Mouse (Mus musculus): ENCODE data around the gene Mrps18c.

DNA sequence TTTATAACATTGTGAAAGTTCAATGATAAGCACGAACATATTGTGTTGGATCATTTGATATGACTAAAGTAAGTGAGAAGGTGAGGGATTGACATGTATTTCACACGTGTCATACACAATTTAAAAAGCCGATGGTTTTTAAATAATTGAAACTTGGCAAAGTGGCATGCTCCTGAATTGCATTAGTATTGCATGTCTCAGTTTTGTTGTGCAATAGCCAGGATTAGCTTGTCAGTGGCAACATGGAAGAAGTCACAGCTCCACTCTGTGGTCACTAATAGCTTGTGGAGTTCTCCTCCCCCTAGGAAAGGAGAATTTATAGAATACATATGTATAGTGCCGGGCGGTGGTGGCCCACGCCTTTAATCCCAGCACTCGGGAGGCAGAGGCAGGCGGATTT, 22.9 kb downstream of the Mrps18c start:
- no peak for TF ChIP-seq POLR2A (IDR thresholded peaks at IDR 0.05; ENCODE audit: low read depth, low read length)
- no peak for TF ChIP-seq CTCF (IDR thresholded peaks at IDR 0.05; ENCODE audit: extremely low read depth, insufficient read length, insufficient replicate concordance, low read depth, low read length)
